Mouse (Mus musculus) CH12.LX (cell line): Measurements from ENCODE around the gene Wwc2.

ENCODE experiments used
- BHLHE40 ChIP-seq: IDR thresholded peaks from 2 replicates; pipeline ENCODE4 v1.6.1; 2011; ENCODE audit warnings: mild to moderate bottlenecking, low read depth, low read length, improper control_type of control experiment
- CHD2 ChIP-seq: IDR thresholded peaks from 2 replicates; pipeline ENCODE4 v1.6.1; 2011; ENCODE audit warnings: low read length, improper control_type of control experiment
- CTCF ChIP-seq, 2 experiments: IDR thresholded peaks in 1 of 2; conservative IDR thresholded peaks in 1 of 2; 2 replicates each; pipeline ENCODE4 v1.5.1; 2011 to 2012; ENCODE audit warnings: low read depth in 2 of 2, low read length in 2 of 2, improper control_type of control experiment in 1 of 2, inconsistent platforms in 1 of 2, mild to moderate bottlenecking in 1 of 2, moderate library complexity in 1 of 2
- EP300 ChIP-seq: IDR thresholded peaks from 2 replicates; pipeline ENCODE4 v1.6.1; 2011; ENCODE audit warnings: low read length, improper control_type of control experiment
- POLR2A ChIP-seq: IDR thresholded peaks from 2 replicates; pipeline ENCODE4 v1.6.1; 2011; ENCODE audit warnings: low read depth, mild to moderate bottlenecking, improper control_type of control experiment, low read length
- TCF12 ChIP-seq: IDR thresholded peaks from 2 replicates; pipeline ENCODE4 v1.6.1; 2014; ENCODE audit warnings: low read depth, mild to moderate bottlenecking, inconsistent platforms, low read length, improper control_type of control experiment

- no peak for TF ChIP-seq CHD2
- TF ChIP-seq POLR2A = no peak
- TF ChIP-seq CTCF (conservative IDR thresholded peaks at IDR 0.05 in 1 of 2, IDR thresholded peaks at IDR 0.05 in 1 of 2; ENCODE audit: low read depth in 2 of 2, low read length in 2 of 2) = no peak
- TF ChIP-seq BHLHE40 = no peak
- no peak for TF ChIP-seq EP300
- TF ChIP-seq TCF12 = no peak
These were observed 116.1 kb downstream of the Wwc2 start for GRCm38 (mm10) chr8:47874497-47875178.
